Mouse (Mus musculus) ES-Bruce4 (cell line): Measurements from ENCODE around the gene Glis3.

Source experiments
- CTCF ChIP-seq: IDR thresholded peaks from one replicate; pipeline ENCODE4 v1.8.1; 2011; ENCODE audit warnings: low read depth, low read length
- EP300 ChIP-seq: IDR thresholded peaks from 2 replicates; pipeline ENCODE4 v1.6.1; 2011; ENCODE audit warnings: low read depth, low read length; ENCODE audit not compliant: insufficient read depth
- POLR2A ChIP-seq: IDR thresholded peaks from one replicate; pipeline ENCODE4 v1.8.1; 2011; ENCODE audit warnings: low read length; ENCODE audit not compliant: insufficient read depth

DNA sequence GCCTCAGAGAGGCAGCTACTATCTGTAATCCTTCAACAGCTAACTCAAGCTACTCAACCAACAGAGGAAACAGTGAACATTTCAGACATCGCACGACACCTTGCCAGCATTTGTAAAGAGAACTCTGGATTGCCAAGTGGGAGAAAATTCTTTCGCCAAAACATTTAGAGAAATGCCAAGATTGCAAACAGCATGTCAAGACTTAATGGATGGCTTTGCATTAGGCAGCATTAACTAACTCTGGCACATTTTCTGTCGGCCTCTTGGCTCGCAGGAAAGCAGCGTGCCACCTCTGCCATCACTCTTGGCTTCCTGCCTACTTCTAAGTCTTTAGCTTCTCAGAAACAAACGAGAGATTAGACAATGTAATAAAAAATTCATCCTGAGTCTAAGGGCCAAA is 336.2 kb downstream of the Glis3 start:
- TF ChIP-seq POLR2A = no peak
- no peak for TF ChIP-seq CTCF
- TF ChIP-seq EP300 = no peak
